Mouse (Mus musculus) v-Abl transformed pro-B cells (cell line): ENCODE measurements around the gene Capn8.

Source experiments
- in situ Hi-C, 2 experiments: fragments of 400-800 bp; cut with MboI; formaldehyde crosslinking; loops; one replicate each; pipeline ENCODE4 v1.15.1; 2025; ENCODE audit not compliant: unreplicated experiment in 2 of 2

Capn8 gene

GRCm38 (mm10) chr1:182564408-182565120 is at the start of gene Capn8:
Gene Capn8, plus strand, starts transcription at chr1:182565007.
- in situ Hi-C loops: loop anchor here in 1 of 2 experiments (25.0 kb wide), 1 partner anchor 673 kb away; no protein-coding TSS in a partner anchor

GRCm38 (mm10) chr1:182516758-182517676 is 47.8 kb upstream of the Capn8 start, which contains the start of gene Capn2:
Gene Capn2, minus strand, starts transcription at chr1:182517608.
- in situ Hi-C loops: no loop called here

- in situ Hi-C loops: no loop called here
Observed at GRCm38 (mm10) chr1:182517677-182518011, 47.2 kb upstream of the Capn8 start.

GRCm38 (mm10) chr1:182518143-182518680 is 46.6 kb upstream of the Capn8 start:
- in situ Hi-C loops: no loop called here

- in situ Hi-C loops: no loop called here
Observed at GRCm38 (mm10) chr1:182518811-182519210, 46.0 kb upstream of the Capn8 start.

- in situ Hi-C loops: no loop called here
Observed at GRCm38 (mm10) chr1:182519341-182519740, 45.5 kb upstream of the Capn8 start.

GRCm38 (mm10) chr1:182520091-182520937 is 44.5 kb upstream of the Capn8 start:
- in situ Hi-C loops: no loop called here

GRCm38 (mm10) chr1:182520938-182521500 is 43.8 kb upstream of the Capn8 start:
- in situ Hi-C loops: no loop called here

GRCm38 (mm10) chr1:182522961-182523360 is 41.8 kb upstream of the Capn8 start:
- in situ Hi-C loops: no loop called here

- in situ Hi-C loops: no loop called here
Observed at GRCm38 (mm10) chr1:182523692-182524091, 41.1 kb upstream of the Capn8 start.

- in situ Hi-C loops: no loop called here
Observed at GRCm38 (mm10) chr1:182525601-182526000, 39.2 kb upstream of the Capn8 start.

- in situ Hi-C loops: no loop called here
Observed at GRCm38 (mm10) chr1:182527261-182527766, 37.5 kb upstream of the Capn8 start.

- in situ Hi-C loops: no loop called here
Observed at GRCm38 (mm10) chr1:182527921-182528858, 36.6 kb upstream of the Capn8 start.

- in situ Hi-C loops: loop anchor here in 1 of 2 experiments (10.0 kb wide), 1 partner anchor 719 kb away; no protein-coding TSS in a partner anchor
Observed at GRCm38 (mm10) chr1:182533583-182533982, 31.2 kb upstream of the Capn8 start.

- in situ Hi-C loops: loop anchor here (5.0 to 10.0 kb wide), 6 partner anchors 43 to 720 kb away; no protein-coding TSS in a partner anchor
Observed at GRCm38 (mm10) chr1:182535080-182535481, 29.7 kb upstream of the Capn8 start.

- in situ Hi-C loops: loop anchor here (5.0 to 10.0 kb wide), 6 partner anchors 47 to 724 kb away; no protein-coding TSS in a partner anchor
Observed at GRCm38 (mm10) chr1:182539023-182539940, 25.5 kb upstream of the Capn8 start.

GRCm38 (mm10) chr1:182542110-182542509 is 22.7 kb upstream of the Capn8 start:
- in situ Hi-C loops: loop anchor here in 1 of 2 experiments (5.0 kb wide), 2 partner anchors 400 to 655 kb away; no protein-coding TSS in a partner anchor
